Mouse (Mus musculus): ENCODE measurements around the gene Itpr2. TPM values are rescaled to one million over a fixed set of nuclear protein-coding genes. Genes with fewer than 3 reads are reported as not detected.
A peak's percentile ranks its signal among the peaks of the same experiment; 100 is the strongest.
"Not testable (repeated sequence)": the region's sequence is repeated elsewhere in the genome, so short reads cannot be mapped to it uniquely, and the experiment has no call there.

Gene Itpr2
- polyA plus RNA-seq, 1 experiment from 2014 or later, result 4.1 TPM

DNA sequence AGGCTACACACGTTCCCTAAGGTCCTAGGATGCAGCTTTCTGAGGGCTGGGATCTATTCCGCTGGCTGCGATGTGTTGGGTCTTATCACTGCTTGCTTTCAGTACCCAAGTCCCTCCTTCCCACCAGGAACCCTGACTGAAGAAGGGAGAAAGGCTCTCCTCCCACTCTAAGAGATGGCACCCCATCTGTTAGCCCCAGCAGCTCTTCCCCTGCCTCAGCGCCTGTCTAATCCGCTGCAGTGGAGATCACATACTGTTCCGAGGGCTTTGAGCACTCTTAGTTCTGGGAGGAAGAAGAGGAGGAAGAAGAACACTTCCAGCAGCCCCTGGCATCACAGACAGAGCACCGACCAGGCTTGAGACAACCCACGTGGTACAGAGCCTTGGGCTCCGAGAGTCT lies 14.9 kb downstream of the Itpr2 start:
- Histone ChIP-seq H3K4me3 (no peak overlapping the region), H3K9me3 (replicated peaks) (no peaks in the 10 kb centered on the region), H3K36me3 (no peaks in the 10 kb centered on the region), H3K27ac (no peak overlapping the region), H3K9ac (no peak overlapping the region), H3K4me1 (0 out of 2 replicates have a peak, but pooled peaks cover 5% of the 10 kb centered on the region), H3K4me2 (no peak overlapping the region), H3K27me3 (replicated peaks) (peaks cover 9% of the 10 kb centered on the region; the same call in 1 of the 2 replicates)
- no peak for ATAC-seq
- 51% methylated on average over 9 of the region's 9 CpGs for WGBS (ENCODE audit: insufficient replicate concordance)

DNA sequence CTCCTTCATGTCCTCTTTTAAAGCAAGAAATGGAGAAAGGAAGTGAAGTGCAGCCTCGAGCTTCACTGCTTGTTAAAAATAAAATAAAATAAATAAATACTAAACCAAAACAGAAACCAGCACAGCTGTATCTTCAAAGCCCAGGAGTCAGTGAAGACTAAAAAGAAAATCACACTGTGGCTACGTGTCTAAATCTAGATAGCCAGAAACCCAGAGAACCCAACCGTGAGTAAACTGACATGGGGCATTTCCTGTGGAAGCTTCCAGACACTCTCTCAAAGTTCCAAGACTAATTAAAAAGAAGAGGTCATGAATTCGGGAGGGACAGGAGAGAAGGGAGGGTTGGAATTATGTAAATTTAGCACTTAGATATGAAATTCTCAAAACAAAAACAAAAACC lies 15.9 kb downstream of the Itpr2 start:
- 20% methylated on average over 4 of the region's 4 CpGs for WGBS (ENCODE audit: insufficient replicate concordance)
- Histone ChIP-seq H3K27me3 (replicated peaks) (peaks cover 9% of the 10 kb centered on the region; the same call in 1 of the 2 replicates), H3K4me1 (0 out of 2 replicates have a peak, but pooled peaks cover 5% of the 10 kb centered on the region), H3K4me3 (no peak overlapping the region), H3K9me3 (replicated peaks) (no peaks in the 10 kb centered on the region), H3K36me3 (no peaks in the 10 kb centered on the region), H3K4me2 (no peak overlapping the region), H3K27ac (no peak overlapping the region), H3K9ac (no peak overlapping the region)
- ATAC-seq, result no peak

DNA sequence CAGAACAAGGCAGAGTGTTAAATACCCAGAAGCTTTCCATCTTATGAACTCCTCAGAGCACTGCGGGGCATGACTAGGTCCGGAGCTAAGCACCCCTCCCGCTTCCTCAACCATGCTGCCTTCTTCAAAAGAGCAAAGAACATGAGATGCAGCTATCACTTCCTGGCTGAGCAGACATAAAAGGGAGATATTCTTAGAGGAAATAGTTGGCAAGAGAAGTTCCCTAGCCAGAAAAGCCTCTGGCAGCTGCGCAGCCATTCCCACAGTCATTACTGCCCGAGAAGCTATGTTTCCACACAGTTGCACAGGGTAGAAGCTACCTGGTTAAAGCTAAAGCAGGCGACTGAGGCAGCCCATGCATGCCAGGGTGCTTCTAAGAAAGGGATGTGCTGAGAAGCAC lies 20.6 kb downstream of the Itpr2 start:
- no peak overlapping the region for H3K27ac ChIP-seq
- ATAC-seq, result no peak
- no peak overlapping the region for H3K4me3 ChIP-seq
- H3K9me3 ChIP-seq (replicated peaks), result no peaks in the 10 kb centered on the region
- 0 out of 2 replicates have a peak, but pooled peaks cover under 1% of the 10 kb centered on the region for H3K27me3 ChIP-seq (replicated peaks)
- H3K9ac ChIP-seq, result no peak overlapping the region
- H3K4me1 ChIP-seq, result peaks cover 4% of the 10 kb centered on the region; the same call in 1 of the 2 replicates
- WGBS (ENCODE audit: insufficient replicate concordance), result 36% methylated on average over 6 of the region's 6 CpGs
- H3K36me3 ChIP-seq, result no peaks in the 10 kb centered on the region
- no peak overlapping the region for H3K4me2 ChIP-seq

DNA sequence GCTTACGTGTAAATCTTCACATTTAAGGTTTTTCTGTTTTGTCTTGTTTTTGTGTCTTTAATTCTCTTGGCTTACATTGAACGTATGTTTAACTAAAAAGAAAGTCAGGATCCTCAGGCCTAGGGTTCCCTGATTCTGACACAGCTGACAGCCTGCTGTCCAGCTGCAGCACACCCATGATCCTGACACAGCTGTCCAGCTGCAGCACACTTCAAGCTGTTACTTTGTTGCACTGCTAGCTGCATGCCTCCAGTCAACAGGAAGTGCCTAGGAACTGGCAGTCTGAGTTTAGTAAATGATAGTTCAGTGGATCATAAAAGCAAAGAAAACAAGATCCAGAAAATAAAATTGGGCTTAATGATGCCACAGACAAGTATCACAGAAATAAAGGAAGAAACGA lies 21.1 kb downstream of the Itpr2 start:
- no peak overlapping the region for H3K27ac ChIP-seq
- no peak overlapping the region for H3K9ac ChIP-seq
- peaks cover 4% of the 10 kb centered on the region; the same call in 1 of the 2 replicates for H3K4me1 ChIP-seq
- no peaks in the 10 kb centered on the region for H3K36me3 ChIP-seq
- 58% methylated on average over 3 of the region's 3 CpGs for WGBS (ENCODE audit: insufficient replicate concordance)
- no peaks in the 10 kb centered on the region for H3K9me3 ChIP-seq (replicated peaks)
- no peak overlapping the region for H3K4me3 ChIP-seq
- H3K4me2 ChIP-seq, result no peak overlapping the region
- no peaks in the 10 kb centered on the region for H3K27me3 ChIP-seq (replicated peaks)
- ATAC-seq, result no peak

DNA sequence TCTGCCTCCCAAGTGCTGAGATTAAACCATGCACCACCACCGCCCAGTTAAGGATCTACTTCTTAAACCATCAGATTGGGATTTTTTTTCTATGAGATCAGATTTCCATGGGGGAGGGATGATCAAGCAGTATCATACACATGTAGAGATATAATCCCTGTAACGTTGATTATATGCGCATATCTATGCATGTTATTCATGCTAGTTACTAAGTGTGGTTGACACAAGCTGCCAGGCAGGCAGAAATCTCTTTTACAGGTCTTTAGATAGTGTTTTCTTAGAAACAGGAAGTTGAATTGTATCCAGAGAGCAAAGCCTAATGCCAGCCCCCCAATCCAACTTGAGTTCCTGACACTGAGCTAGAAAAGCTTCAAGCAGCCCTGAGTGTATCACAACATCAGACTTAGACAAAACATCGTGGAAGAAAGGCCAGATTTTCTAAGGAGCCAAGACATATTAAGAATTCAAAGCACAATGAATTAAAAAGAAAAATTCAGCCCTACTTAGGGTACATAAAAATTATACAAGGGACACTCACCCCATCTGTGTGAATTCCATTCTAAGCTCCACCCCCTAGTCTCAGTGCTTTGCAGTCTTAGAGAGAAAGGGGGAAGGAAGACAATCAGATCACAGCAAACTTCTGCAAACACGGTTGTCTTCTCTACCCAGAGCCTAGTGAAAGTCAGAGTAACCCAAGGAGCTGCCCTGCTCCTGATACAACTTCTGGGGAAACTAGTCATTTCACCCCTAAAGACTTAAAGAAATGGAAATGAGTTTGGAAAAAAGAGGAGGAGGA lies 22.9 kb downstream of the Itpr2 start:
- Histone ChIP-seq H3K27me3 (replicated peaks) (no peaks in the 10 kb centered on the region), H3K9me3 (replicated peaks) (no peaks in the 10 kb centered on the region), H3K27ac (no peak overlapping the region), H3K4me1 (peaks cover 4% of the 10 kb centered on the region; the same call in 1 of the 2 replicates), H3K4me2 (no peak overlapping the region), H3K36me3 (no peaks in the 10 kb centered on the region), H3K9ac (no peak overlapping the region), H3K4me3 (no peak overlapping the region)
- 58% methylated on average over 5 of the region's 5 CpGs for WGBS (ENCODE audit: insufficient replicate concordance)
- no peak for ATAC-seq

DNA sequence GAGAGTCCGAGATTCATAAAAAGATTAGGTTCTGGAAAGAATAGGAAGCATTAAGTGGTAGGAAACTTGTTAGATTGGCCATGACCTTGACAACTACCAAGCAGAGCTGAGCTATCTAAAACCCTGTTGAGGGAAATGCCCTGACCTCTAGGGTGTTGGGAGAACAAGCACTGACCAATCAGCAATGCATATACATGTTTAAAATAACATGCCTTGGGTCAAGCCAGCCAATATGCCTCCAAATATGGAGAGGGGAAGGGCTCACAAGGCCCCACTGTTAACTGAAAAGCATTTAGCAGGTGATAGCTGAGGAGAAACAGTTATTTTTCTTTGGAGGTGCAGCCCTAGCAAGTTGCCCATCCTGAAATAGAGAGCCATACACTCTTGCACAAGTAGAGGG lies 25.2 kb downstream of the Itpr2 start:
- no peaks in the 10 kb centered on the region for H3K27me3 ChIP-seq (replicated peaks)
- no peaks in the 10 kb centered on the region for H3K9me3 ChIP-seq (replicated peaks)
- no peak overlapping the region for H3K27ac ChIP-seq
- ATAC-seq, result no peak
- no peaks in the 10 kb centered on the region for H3K36me3 ChIP-seq
- no peak overlapping the region for H3K4me2 ChIP-seq
- H3K4me1 ChIP-seq, result peaks cover 4% of the 10 kb centered on the region; the same call in 1 of the 2 replicates
- H3K9ac ChIP-seq, result no peak overlapping the region
- H3K4me3 ChIP-seq, result no peak overlapping the region
- WGBS (ENCODE audit: insufficient replicate concordance), result 46% methylated on average over 1 of the region's 1 CpGs

DNA sequence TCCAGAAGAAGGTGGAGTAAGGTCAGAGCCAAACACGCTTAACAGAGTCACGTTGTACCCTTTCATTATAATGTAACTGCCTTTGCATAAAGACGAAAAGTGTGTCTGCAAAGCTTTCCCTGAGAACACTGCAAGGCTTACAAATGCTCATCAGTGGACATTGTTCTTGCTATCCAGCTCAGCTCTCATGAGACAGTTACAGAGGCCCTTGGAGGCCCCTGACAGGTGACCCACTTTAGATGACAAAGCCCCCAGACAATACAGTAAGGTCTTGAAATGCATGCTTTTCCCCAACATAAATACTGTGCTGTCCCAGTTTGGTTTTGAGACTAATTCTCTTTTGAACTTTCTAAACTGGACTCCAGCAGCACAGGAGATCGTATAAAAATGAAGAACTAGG lies 27.9 kb downstream of the Itpr2 start:
- Histone ChIP-seq H3K4me1 (peaks cover 4% of the 10 kb centered on the region; the same call in 1 of the 2 replicates), H3K9me3 (replicated peaks) (no peaks in the 10 kb centered on the region), H3K9ac (no peak overlapping the region), H3K4me2 (no peak overlapping the region), H3K4me3 (no peak overlapping the region), H3K36me3 (no peaks in the 10 kb centered on the region), H3K27ac (no peak overlapping the region), H3K27me3 (replicated peaks) (no peaks in the 10 kb centered on the region)
- WGBS (ENCODE audit: insufficient replicate concordance), result 68% methylated on average over 4 of the region's 4 CpGs
- ATAC-seq, result no peak

DNA sequence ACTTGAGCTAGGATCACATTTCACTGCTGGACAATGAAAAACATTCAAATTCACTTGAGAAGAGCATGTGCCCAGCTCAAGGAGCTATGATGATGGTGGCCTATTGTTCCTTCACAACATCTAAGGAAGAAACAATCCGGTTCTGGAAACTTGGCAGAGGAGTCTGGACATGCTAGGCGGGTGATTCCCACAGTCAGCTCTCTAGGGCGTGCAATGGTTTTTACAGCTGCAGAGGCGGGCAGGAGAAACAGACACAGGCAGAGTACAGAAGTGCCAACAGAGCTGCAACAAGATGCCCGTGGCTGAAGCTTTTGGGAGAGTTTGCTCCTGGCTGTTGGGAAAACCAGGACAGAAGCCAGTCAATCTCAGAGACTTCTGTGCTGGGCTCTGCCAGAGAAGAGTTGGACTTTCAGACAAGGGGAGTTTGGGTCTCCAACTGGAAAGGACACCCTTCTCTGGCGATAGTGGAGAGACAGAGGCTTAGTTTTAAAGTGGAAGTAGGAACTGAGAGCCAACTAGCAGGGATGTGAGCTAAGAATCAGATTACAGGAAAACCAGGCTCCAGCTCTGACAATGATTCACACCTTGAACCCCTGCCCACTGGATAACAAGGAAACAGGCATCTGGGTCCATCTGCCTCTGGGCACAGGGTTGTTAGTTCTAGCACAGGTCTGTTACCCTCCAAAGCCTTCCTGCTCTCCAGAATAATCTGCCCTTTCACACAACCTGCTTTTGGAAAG lies 28.6 kb downstream of the Itpr2 start:
- H3K27ac ChIP-seq, result no peak overlapping the region
- ATAC-seq, result no peak

DNA sequence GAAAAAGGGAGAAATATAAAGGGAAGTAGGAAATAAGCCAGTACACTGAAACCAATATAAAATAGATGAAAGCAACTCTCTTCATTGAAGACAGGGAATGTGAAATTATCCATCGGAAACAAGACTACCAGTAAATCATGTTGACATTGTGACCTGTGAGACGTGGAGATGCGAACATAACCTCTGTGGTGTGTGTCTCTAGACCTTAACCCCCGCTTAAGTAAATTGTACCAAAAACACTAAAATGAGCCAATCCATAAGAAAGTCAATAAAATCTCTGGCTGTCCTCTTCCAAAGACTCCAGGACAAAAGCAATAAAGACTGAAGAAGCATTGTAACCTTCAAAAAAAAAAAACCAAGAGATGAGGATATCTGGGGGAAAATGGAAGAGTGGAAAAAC lies 31.6 kb downstream of the Itpr2 start:
- Histone ChIP-seq H3K9me3 (replicated peaks) (peaks cover 4% of the 10 kb centered on the region; the same call in 1 of the 2 replicates), H3K4me3 (no peak overlapping the region), H3K27me3 (replicated peaks) (no peaks in the 10 kb centered on the region), H3K9ac (no peak overlapping the region), H3K27ac (no peak overlapping the region), H3K4me1 (no peaks in the 10 kb centered on the region), H3K36me3 (no peaks in the 10 kb centered on the region), H3K4me2 (no peak overlapping the region)
- ATAC-seq, result no peak
- 67% methylated on average over 4 of the region's 4 CpGs for WGBS (ENCODE audit: insufficient replicate concordance)

More for the DNA sequence above, 28.6 kb downstream of the Itpr2 start:
- Histone ChIP-seq H3K36me3 (no peaks in the 10 kb centered on the region), H3K4me3 (no peak overlapping the region), H3K9ac (no peak overlapping the region), H3K27me3 (replicated peaks) (no peaks in the 10 kb centered on the region), H3K9me3 (replicated peaks) (no peaks in the 10 kb centered on the region), H3K4me2 (no peak overlapping the region), H3K4me1 (peaks cover 4% of the 10 kb centered on the region; the same call in 1 of the 2 replicates)
- WGBS (ENCODE audit: insufficient replicate concordance), result 51% methylated on average over 6 of the region's 6 CpGs

DNA sequence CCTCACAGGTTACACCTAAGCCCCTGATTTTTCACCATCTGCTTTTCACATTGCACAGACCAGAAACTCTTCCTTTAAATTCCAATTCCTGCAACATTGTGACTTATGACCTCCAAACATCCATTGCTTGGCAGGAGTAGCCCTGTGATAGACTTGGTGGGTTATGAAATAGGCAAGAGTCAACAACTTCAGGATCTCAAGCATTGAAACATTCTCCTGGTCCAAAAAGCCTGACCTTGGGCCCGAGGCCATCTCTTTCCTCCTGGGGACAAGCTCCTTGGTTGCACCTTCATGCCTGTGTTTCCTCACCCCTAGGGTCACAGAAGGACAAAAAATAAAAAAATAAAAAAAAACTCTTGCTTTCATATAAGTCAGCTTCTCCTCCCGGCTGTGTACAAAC lies 32.1 kb downstream of the Itpr2 start:
- H3K36me3 ChIP-seq, result no peaks in the 10 kb centered on the region
- no peaks in the 10 kb centered on the region for H3K4me1 ChIP-seq
- no peak overlapping the region for H3K9ac ChIP-seq
- H3K9me3 ChIP-seq (replicated peaks), result peaks cover 4% of the 10 kb centered on the region; the same call in 1 of the 2 replicates
- 72% methylated on average over 2 of the region's 2 CpGs for WGBS (ENCODE audit: insufficient replicate concordance)
- no peak overlapping the region for H3K4me3 ChIP-seq
- ATAC-seq, result no peak
- no peak overlapping the region for H3K27ac ChIP-seq
- no peaks in the 10 kb centered on the region for H3K27me3 ChIP-seq (replicated peaks)
- no peak overlapping the region for H3K4me2 ChIP-seq

DNA sequence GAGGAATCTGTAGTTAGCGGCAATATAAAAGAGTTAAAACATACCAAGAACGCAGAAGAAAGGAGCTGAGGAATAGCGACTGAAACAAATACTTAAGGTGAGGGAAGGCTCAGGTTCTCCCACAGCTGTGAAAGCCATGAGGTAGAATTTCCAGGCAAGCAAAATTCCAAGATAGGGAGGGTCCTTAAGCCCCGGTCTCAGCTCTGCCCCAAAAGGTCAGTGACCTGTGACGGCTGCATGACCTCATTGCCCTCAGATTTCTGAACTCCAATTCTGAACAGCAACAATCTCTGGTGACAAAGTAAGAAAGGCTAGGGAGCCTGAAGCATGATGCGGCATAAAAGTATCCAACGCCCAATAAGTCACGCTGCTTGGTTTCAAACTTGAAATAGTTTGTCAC lies 33.7 kb downstream of the Itpr2 start:
- Histone ChIP-seq H3K27ac (no peak overlapping the region), H3K4me1 (no peaks in the 10 kb centered on the region), H3K4me3 (no peak overlapping the region), H3K36me3 (no peaks in the 10 kb centered on the region), H3K9ac (no peak overlapping the region), H3K9me3 (replicated peaks) (peaks cover 4% of the 10 kb centered on the region; the same call in 1 of the 2 replicates), H3K4me2 (no peak overlapping the region), H3K27me3 (replicated peaks) (no peaks in the 10 kb centered on the region)
- 75% methylated on average over 8 of the region's 8 CpGs for WGBS (ENCODE audit: insufficient replicate concordance)
- no peak for ATAC-seq

DNA sequence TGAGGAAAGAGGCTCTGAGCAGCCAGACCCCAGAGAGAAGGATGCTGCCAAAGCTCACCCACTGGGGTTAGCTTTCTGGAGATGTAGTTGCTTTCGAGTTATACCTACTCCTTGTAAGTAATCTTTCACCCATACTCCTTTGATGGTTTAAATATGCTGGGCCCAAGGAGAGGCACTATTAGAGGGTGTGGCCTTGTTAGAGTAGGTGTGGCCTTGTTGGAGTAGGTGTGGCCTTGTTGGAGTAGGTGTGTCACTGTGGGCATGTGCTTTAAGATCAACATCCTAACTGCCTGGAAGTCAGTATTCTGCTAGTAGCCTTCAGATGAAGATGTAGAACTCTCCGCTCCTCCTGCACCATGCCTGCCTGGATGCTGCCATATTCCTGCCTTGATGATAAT lies 37.4 kb downstream of the Itpr2 start:
- ATAC-seq, result peak; percentile 51; the same call in 1 of the 2 replicates
- H3K9ac ChIP-seq; H3K4me1 ChIP-seq; H3K36me3 ChIP-seq; H3K27ac ChIP-seq; H3K4me3 ChIP-seq; H3K4me2 ChIP-seq; H3K9me3 ChIP-seq (replicated peaks): not testable (repeated sequence)
- H3K27me3 ChIP-seq (replicated peaks), result peaks cover 16% of the 10 kb centered on the region; the same call in 1 of the 2 replicates
- WGBS (ENCODE audit: insufficient replicate concordance), result 72% methylated on average over 2 of the region's 2 CpGs

Measured in liver, embryonic 12.5 days (tissue).